Mouse (Mus musculus): ENCODE data around the gene Mpp2. TPM values are rescaled to one million over a fixed set of nuclear protein-coding genes. Genes with fewer than 3 reads are reported as not detected.

The Mpp2 gene
- polyA plus RNA-seq, 1 experiment from 2014 or later, result 16.2 TPM

DNA sequence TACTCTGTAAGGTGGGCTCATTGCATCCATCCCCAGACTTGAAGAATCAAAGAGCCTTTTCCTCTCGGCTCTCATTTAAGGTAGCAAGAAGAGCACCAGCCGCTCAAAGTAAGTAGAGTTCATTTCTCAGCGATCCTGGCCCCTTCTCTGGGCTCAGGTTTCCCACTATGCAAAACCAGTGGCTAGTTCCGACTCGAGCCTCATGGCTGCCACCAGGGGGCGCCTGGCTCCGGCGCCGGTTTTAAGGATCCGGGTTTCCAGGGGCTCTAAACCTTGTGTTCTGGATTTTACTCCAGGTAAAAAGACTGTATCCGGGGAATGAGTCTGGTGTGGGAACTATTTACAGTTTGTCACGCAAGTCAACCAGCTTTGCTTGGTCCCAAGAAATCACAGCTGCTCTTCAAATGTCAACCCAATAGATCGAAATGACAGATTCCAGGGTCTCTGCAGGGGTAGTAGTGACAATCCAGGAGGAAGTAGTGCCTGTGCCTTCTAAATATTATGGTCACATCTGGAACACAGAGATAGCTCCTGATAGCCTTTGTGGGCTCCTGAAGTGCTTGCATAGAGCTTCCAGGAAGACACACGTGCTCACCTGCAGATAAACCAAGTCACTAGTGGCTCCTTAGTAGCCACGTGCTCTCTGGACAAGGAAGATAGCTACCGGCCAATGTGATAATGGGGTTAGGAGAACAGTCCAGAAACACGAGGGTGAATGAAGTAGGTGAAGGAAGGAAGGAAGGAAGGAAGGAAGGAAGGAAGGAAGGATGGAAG lies 14.4 kb upstream of the Mpp2 start:
- no peaks in the 10 kb centered on the region for H3K9me3 ChIP-seq (ENCODE audit: control insufficient read depth, low read length)
- H3K4me1 ChIP-seq (ENCODE audit: control insufficient read depth, insufficient read depth, low read length), result peaks cover 3% of the 10 kb centered on the region; the same call in 1 of the 2 replicates
- no peak overlapping the region for H3K9ac ChIP-seq (ENCODE audit: low read length)
- no peaks in the 10 kb centered on the region for H3K36me3 ChIP-seq (ENCODE audit: control insufficient read depth, insufficient read depth, low read length)
- ATAC-seq (ENCODE audit: insufficient read depth, low FRiP score, low TSS enrichment) (no peak), DNase-seq (ENCODE audit: low spot score) (peak; percentile 83)
- H3K27me3 ChIP-seq (ENCODE audit: control insufficient read depth, insufficient read depth, low read length), result peaks cover 32% of the 10 kb centered on the region
- WGBS, result 20% methylated on average over 17 of the region's 17 CpGs
- H3K4me3 ChIP-seq (ENCODE audit: low read depth, low read length), result no peak overlapping the region
- no peak overlapping the region for H3K27ac ChIP-seq (ENCODE audit: low read depth, low read length)
- 0 out of 2 replicates have a peak overlapping the region, but pooled peaks have one; percentile 0 for H3K4me2 ChIP-seq (ENCODE audit: low read depth)

DNA sequence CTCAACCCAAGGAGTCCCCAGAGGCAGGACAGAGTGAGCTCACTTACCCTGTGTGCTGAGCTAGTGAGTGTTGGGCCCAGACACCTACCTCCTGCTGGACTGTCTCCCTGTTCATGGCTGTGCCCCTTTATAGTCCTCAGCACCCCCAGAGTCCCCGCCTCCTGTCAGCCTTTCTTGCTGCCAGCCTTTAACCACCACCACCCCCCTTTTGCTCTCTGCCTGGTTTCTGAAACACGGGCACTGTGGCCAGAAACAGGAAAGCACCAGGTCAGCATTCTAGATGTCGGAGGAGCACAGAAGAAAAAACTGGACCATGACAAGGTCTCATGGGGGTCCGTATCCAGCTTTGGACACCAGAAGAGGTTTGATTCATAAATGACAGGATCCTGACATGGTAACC lies 12.9 kb upstream of the Mpp2 start, which contains the start of gene Ppy:
TSS of gene Ppy (minus strand) at position 101 of the 400 bp plus-strand sequence.
- no peaks in the 10 kb centered on the region for H3K4me1 ChIP-seq (ENCODE audit: control insufficient read depth, insufficient read depth, low read length)
- H3K27ac ChIP-seq (ENCODE audit: low read depth, low read length), result no peak within 1 kb of the TSS
- no peaks in the 10 kb centered on the region for H3K9me3 ChIP-seq (ENCODE audit: control insufficient read depth, low read length)
- no peak within 1 kb of the TSS for H3K4me3 ChIP-seq (ENCODE audit: low read depth, low read length)
- H3K9ac ChIP-seq (ENCODE audit: low read length), result no peak within 1 kb of the TSS
- 72% methylated on average over 4 of the region's 4 CpGs for WGBS
- ATAC-seq (ENCODE audit: insufficient read depth, low FRiP score, low TSS enrichment), result no peak
- 0 out of 2 replicates have a peak within 1 kb of the TSS, but pooled peaks have one; percentile 0 for H3K4me2 ChIP-seq (ENCODE audit: low read depth)
- no peak for DNase-seq (ENCODE audit: low spot score)
- H3K27me3 ChIP-seq (ENCODE audit: control insufficient read depth, insufficient read depth, low read length), result peaks cover 18% of the 10 kb centered on the region
- H3K36me3 ChIP-seq (ENCODE audit: control insufficient read depth, insufficient read depth, low read length), result no peaks in the 10 kb centered on the region

DNA sequence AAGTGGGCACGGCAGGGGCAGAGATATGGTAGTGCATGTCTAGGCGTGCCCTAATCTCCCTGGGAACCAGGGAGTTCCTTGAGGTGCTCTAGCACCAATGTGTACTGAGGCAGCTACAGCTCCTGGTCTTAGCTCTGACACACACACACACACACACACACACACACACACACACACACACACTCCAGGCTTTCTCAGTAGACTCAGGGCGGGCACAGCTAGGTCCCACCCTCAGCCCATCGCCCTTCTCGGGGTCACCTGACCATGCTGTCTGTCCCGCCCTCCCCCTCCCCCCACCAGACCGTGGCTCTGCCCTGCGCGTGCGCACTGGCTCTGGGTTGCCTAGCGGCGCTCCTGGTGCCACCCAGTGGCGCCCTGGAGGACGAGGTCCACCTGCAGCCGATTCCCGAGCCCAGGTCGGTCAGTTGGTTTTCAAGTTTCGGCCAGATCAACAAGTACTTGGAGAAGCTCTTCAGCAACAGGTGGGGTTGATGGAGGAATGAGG lies 8.6 kb upstream of the Mpp2 start:
- DNase-seq (ENCODE audit: low spot score) (peak; percentile 90), ATAC-seq (ENCODE audit: insufficient read depth, low FRiP score, low TSS enrichment) (peak; percentile 77)
- peak overlapping the region; percentile 5; the same call in 1 of the 2 replicates for H3K9ac ChIP-seq (ENCODE audit: low read length)
- H3K36me3 ChIP-seq (ENCODE audit: control insufficient read depth, insufficient read depth, low read length), result no peaks in the 10 kb centered on the region
- H3K4me2 ChIP-seq (ENCODE audit: low read depth), result peak overlapping the region; percentile 19
- no peaks in the 10 kb centered on the region for H3K9me3 ChIP-seq (ENCODE audit: control insufficient read depth, low read length)
- no peaks in the 10 kb centered on the region for H3K4me1 ChIP-seq (ENCODE audit: control insufficient read depth, insufficient read depth, low read length)
- H3K27ac ChIP-seq (ENCODE audit: low read depth, low read length), result no peak overlapping the region
- no peak overlapping the region for H3K4me3 ChIP-seq (ENCODE audit: low read depth, low read length)
- H3K27me3 ChIP-seq (ENCODE audit: control insufficient read depth, insufficient read depth, low read length), result no peaks in the 10 kb centered on the region
- WGBS, result 9% methylated on average over 16 of the region's 18 CpGs

DNA sequence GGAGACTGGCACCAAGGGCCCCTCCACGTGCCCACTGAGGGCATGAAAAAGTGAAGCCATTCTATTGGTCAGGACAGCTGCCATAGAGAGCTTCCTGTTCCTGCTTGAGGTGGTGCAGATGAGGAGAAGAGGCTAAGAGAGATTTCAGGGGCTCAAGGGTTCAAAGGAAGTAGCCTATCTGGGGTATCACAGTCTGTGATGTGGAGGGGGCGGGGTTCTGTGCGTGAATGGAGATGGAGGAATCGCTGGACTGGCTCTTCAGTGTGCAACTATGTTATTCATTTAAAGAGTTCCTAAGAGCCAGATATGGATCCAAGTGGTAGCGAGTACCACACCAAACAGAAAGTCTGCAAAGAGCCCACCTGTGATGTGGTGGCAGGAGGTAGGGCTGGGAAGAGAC lies 8.1 kb upstream of the Mpp2 start:
- no peak for ATAC-seq (ENCODE audit: insufficient read depth, low FRiP score, low TSS enrichment)
- H3K27me3 ChIP-seq (ENCODE audit: control insufficient read depth, insufficient read depth, low read length), result no peaks in the 10 kb centered on the region

DNA sequence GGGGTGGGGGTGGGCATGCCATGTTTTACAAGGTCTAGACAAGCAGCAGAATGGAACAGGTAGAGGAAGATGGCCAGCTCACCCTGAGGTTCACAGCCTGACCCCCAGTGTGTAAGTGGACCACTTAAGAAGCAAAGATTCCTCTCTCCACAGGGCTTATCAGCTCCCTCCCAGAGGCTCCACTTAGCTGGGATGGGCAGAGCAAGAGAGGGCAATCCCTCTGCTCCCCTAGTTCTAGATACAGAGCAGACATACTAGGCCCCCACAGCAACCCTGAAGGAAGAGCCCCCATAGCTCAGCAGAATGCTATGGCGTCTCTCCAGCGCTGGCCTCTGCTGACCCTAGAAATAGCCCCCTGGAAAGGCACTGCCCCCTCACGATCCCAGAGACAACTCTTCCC lies 7.4 kb upstream of the Mpp2 start:
- 80% methylated on average over 3 of the region's 3 CpGs for WGBS
- H3K27ac ChIP-seq (ENCODE audit: low read depth, low read length), result no peak overlapping the region

More for the DNA sequence above, 8.1 kb upstream of the Mpp2 start:
- WGBS, result 79% methylated on average over 5 of the region's 5 CpGs
- peak overlapping the region; percentile 19 for H3K4me2 ChIP-seq (ENCODE audit: low read depth)
- no peak overlapping the region for H3K27ac ChIP-seq (ENCODE audit: low read depth, low read length)
- no peak for DNase-seq (ENCODE audit: low spot score)
- no peaks in the 10 kb centered on the region for H3K36me3 ChIP-seq (ENCODE audit: control insufficient read depth, insufficient read depth, low read length)
- H3K9me3 ChIP-seq (ENCODE audit: control insufficient read depth, low read length), result no peaks in the 10 kb centered on the region
- no peaks in the 10 kb centered on the region for H3K4me1 ChIP-seq (ENCODE audit: control insufficient read depth, insufficient read depth, low read length)
- H3K9ac ChIP-seq (ENCODE audit: low read length), result peak overlapping the region; percentile 5; the same call in 1 of the 2 replicates
- no peak overlapping the region for H3K4me3 ChIP-seq (ENCODE audit: low read depth, low read length)

DNA sequence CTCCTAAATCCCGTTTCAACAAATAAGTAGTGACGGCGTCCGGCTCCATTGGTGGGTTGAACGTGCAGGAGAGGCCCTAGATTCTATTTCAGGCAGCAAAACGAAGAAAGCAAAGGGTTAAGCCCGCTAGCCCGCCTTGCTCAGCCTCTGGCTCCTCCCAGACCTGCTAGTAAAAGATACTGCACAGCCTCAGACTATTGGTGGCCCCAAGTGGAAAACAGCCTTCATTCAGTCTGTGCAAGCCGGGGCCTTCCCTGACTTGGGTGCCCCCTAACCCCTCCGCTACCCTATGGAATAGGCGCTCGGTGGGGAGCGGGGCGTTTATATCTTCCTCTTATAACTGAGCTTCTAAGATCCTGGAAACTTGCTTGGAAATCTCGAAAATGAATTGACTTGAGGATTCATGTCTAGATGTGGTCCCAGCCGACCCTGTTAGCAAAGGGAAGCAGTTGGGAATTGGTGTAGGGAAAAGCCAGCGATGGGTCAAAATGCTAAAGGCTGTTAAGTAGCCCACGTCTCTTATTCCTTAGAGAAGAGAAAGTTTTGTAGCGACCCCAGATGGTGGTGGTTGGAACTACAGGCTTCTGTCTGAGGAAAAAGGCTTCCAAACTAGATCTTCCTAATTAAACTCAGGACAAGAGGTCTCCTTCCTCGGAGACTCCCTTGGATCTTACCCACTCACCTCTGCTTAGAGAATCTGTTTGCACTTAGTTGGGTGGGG lies 933 bp upstream of the Mpp2 start:
- Histone ChIP-seq H3K27me3 (ENCODE audit: control insufficient read depth, insufficient read depth, low read length) (no peaks in the 10 kb centered on the region), H3K9me3 (ENCODE audit: control insufficient read depth, low read length) (no peaks in the 10 kb centered on the region), H3K4me2 (ENCODE audit: low read depth) (peak overlapping the region; percentile 87), H3K4me1 (ENCODE audit: control insufficient read depth, insufficient read depth, low read length) (peaks cover 9% of the 10 kb centered on the region), H3K36me3 (ENCODE audit: control insufficient read depth, insufficient read depth, low read length) (no peaks in the 10 kb centered on the region), H3K27ac (ENCODE audit: low read depth, low read length) (peak overlapping the region; percentile 82), H3K4me3 (ENCODE audit: low read depth, low read length) (peak overlapping the region; percentile 71), H3K9ac (ENCODE audit: low read length) (peak overlapping the region; percentile 64; the same call in 1 of the 2 replicates)
- DNase-seq (ENCODE audit: low spot score), result peak; percentile 85
- WGBS, result under 1% methylated on average over 20 of the region's 20 CpGs
- ATAC-seq (ENCODE audit: insufficient read depth, low FRiP score, low TSS enrichment), result peak; percentile 25; the same call in 1 of the 2 replicates

More for the DNA sequence above, 7.4 kb upstream of the Mpp2 start:
- DNase-seq (ENCODE audit: low spot score) (no peak), ATAC-seq (ENCODE audit: insufficient read depth, low FRiP score, low TSS enrichment) (no peak)
- no peaks in the 10 kb centered on the region for H3K4me1 ChIP-seq (ENCODE audit: control insufficient read depth, insufficient read depth, low read length)
- no peaks in the 10 kb centered on the region for H3K36me3 ChIP-seq (ENCODE audit: control insufficient read depth, insufficient read depth, low read length)
- H3K9ac ChIP-seq (ENCODE audit: low read length), result no peak overlapping the region
- no peak overlapping the region for H3K4me3 ChIP-seq (ENCODE audit: low read depth, low read length)
- no peak overlapping the region for H3K4me2 ChIP-seq (ENCODE audit: low read depth)
- H3K9me3 ChIP-seq (ENCODE audit: control insufficient read depth, low read length), result no peaks in the 10 kb centered on the region
- H3K27me3 ChIP-seq (ENCODE audit: control insufficient read depth, insufficient read depth, low read length), result no peaks in the 10 kb centered on the region

DNA sequence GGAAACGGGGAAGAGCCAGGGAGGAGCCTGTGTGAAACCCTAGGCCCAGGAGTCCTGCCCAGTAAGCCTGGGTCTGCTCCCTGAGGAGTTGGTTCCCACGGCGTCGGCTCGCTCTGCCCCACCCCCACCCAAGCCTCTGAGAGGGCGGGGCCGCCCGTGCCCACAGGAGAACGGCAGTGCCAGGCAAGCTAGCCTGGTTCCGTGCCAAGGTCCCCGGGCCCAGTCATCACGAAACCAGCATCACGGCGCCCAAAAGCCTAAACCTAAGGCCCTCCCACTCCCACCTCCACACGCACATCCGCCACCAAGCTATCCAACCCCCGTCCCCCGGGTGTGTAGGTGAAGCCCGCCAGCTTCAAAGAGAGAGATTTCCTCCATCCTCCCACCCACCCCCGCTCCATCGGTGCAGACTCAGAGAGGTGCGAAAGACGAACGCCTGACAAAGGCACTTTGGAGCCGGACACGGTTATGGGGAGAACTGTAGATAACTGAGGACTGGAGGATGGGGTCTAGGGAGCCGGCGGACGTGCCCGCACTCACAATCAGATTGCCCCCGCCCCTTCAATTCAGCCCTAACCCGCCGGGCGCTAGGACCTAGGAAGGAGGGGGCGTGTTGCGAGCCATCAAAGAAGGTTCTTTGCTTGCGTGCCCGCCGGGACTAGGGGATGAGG lies 1.1 kb downstream of the Mpp2 start:
- H3K4me1 ChIP-seq (ENCODE audit: control insufficient read depth, insufficient read depth, low read length), result peaks cover 14% of the 10 kb centered on the region

DNA sequence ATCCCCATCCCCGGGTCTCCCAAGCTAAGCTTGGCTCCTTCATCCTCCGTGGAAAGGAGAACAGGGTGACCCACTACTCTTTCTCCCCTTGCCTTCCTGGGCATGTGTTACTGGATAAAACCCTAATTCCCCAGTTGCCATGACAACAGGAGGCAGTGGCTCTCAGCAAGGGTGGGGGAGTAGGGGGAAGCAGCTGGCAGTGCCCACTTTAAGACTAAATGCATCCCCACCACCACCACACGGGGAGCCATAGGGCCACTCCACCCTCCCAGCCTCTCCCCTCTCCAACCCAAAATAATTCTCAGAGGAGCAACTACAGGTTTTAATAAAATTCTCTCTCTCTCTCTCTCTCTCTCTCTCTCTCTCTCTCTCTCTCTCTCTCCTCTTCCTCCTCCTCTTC lies 2.0 kb downstream of the Mpp2 start:
- Histone ChIP-seq H3K4me1 (ENCODE audit: control insufficient read depth, insufficient read depth, low read length) (peaks cover 17% of the 10 kb centered on the region), H3K4me3 (ENCODE audit: low read depth, low read length) (peak overlapping the region; percentile 71; the same call in 1 of the 2 replicates), H3K27ac (ENCODE audit: low read depth, low read length) (peak overlapping the region; percentile 82; the same call in 1 of the 2 replicates), H3K27me3 (ENCODE audit: control insufficient read depth, insufficient read depth, low read length) (no peaks in the 10 kb centered on the region), H3K9me3 (ENCODE audit: control insufficient read depth, low read length) (no peaks in the 10 kb centered on the region), H3K36me3 (ENCODE audit: control insufficient read depth, insufficient read depth, low read length) (no peaks in the 10 kb centered on the region), H3K9ac (ENCODE audit: low read length) (no peak overlapping the region; the same call in 1 of the 2 replicates), H3K4me2 (ENCODE audit: low read depth) (peak overlapping the region; percentile 87)
- DNase-seq (ENCODE audit: low spot score) (peak; percentile 42), ATAC-seq (ENCODE audit: insufficient read depth, low FRiP score, low TSS enrichment) (no peak)
- 12% methylated on average over 3 of the region's 3 CpGs for WGBS

More for the DNA sequence above, 1.1 kb downstream of the Mpp2 start:
- Histone ChIP-seq H3K4me3 (ENCODE audit: low read depth, low read length) (peak overlapping the region; percentile 71), H3K9ac (ENCODE audit: low read length) (peak overlapping the region; percentile 73), H3K4me2 (ENCODE audit: low read depth) (peak overlapping the region; percentile 87), H3K27ac (ENCODE audit: low read depth, low read length) (peak overlapping the region; percentile 82), H3K27me3 (ENCODE audit: control insufficient read depth, insufficient read depth, low read length) (no peaks in the 10 kb centered on the region), H3K36me3 (ENCODE audit: control insufficient read depth, insufficient read depth, low read length) (no peaks in the 10 kb centered on the region), H3K9me3 (ENCODE audit: control insufficient read depth, low read length) (no peaks in the 10 kb centered on the region)
- DNase-seq (ENCODE audit: low spot score), result peak; percentile 92
- ATAC-seq (ENCODE audit: insufficient read depth, low FRiP score, low TSS enrichment), result peak; percentile 77
- WGBS, result 0% methylated on average over 39 of the region's 39 CpGs

Data from neural tube, embryonic 11.5 days (tissue).